Mouse (Mus musculus) c-Kit-positive CD71-negative TER-119-negative erythroid progenitor cells, embryonic 14.5 days (primary cell): Measurements from ENCODE around the gene Birc3.
"Not testable (repeated sequence)": the region's sequence is repeated elsewhere in the genome, so short reads cannot be mapped to it uniquely, and the experiment has no call there.

Experiments used
- DNase-seq: peaks from one replicate; pipeline ENCODE4 v3.0.0-alpha.2; 2013; ENCODE audit warnings: low read depth

Gene Birc3

DNA sequence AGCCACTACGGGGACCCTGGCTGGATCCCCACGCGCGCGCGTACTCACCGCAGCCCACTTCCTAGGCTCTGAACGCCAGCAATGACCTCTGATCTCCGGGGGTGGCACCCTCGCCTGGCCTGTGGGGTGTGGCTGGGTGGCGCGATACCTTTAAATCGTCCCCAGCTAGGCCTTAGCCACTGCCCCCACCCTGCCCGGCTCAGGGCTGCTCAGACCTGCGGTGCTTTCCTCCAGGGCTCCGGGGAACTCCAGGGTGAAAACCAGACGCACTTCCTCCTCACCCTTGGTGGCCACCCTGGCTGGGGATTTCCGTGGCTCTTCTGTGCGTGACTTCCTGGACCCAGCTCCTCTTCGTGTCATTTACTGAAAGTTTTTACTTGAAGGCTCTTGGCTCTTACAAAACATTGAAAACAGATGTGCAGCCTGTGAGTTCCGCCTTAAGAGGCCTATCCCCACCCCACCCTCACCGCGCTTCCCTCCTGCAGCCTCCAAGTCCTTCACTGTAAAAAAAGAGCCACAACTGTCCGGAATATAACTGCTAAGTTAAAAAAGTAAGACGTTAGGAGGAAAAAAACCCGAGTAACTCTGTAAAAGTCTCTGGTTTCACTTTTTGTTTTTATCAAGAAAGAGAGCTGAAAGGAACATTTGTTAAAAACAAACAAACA lies at the start of gene Birc3:
Birc3 (minus strand) TSS at position 412 of the 665 bp plus-strand sequence.
- DNase-seq, result peak; percentile 67

DNA sequence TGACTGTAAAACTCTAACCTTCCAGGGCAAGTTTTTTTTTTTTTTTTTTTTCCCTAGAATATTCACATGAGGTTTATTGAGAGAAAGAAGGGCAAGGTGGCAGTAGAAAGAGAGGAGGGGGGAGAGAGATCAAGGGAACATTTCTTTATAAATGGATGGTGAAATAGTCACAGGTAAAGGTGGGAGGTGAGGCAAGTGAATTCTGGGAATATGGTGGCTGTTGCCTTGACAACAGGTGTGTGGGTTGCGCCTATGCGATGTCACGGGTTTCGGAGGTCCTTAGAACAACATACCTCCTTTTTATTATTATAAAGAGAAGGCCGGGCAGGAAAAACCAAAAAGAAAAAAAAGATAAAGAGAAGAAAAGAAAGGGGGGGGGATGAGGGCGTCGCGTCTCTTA lies 41.9 kb upstream of the Birc3 start:
- no peak for DNase-seq

DNA sequence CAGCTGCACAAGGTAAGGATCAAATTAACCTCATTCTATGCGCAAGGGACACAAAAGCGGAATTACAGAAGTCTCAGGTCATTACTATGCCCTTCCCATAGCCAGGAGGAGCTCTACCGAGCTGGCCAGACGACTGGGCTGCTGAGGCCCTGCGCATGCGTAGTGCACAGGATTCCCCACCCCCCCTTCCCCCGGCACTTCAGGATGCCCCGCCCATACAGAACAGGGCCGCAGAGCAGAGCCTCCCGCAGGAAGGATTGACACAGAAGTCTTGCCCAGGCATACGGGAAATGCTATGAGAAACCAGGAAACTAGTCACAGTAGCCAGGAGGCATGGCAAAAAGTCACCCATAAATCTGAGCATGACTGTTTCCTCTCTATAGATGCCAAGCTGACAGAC lies 41.5 kb upstream of the Birc3 start:
- DNase-seq, result peak; percentile 42

DNA sequence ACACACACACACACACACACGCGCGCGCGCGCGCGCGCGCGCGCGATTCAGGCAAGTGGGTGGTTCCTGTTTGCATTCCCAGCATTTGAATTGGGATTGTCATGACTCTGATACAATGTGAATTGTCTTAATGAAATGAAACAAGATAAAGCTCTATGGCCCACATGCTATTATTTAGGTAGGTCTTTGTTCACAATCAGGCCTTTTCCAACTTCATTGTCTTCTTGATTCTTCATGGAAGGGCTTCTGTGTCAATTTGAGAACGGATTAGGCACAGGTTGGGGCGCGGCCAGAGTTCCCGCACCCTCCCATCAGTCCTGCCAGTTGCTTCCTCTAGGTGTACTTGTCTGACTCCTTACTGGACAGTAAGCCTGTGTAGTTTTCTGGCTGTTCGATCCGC lies 41.0 kb upstream of the Birc3 start:
- no peak for DNase-seq

DNA sequence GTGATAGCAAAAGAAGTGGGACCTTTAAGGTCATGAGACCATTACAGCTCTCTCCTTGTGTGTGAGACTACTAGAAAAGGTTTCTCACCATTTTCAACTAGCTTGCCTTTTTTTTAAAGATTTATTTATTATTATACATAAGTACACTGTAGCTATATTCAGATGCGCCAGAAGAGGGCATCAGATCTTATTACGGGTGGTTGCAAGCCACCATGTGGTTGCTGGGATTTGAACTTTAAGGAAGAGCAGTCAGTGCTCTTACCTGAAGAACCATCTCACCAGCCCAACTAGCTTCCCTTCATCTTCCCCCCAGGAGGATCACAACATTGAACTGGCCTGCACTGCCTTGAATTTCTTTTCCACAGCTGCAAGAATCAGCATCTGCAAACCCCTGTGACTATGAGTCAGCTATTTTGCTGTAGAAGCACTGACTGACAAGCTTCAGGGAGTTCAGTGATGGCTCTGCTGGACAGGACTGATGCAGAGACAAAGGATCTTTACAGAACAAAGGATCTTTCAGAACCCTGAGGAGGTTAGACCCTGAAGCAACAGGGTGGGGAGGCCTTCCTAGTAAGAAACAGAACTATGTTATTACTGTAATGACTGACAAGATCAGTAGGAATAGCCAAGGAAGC lies 34.5 kb upstream of the Birc3 start:
- DNase-seq, result no peak

DNA sequence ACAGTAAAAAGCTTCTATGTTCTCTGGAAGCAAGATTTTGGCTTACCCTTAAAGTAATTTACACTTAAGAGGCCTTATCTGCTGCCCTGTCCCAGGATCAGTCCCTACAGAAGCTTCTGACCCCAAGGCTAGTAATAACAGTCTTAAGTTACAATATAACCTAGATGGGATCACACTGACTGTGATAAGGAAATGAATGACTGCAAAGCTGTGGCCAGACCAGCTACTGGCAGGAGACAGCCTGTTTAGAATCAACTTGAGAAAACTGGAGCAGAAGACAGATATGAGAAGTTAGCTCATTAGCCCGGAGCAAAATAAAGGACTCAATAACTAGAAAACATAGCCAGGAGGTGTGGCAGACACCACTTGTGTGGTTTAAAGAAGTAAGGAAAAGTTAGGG lies 33.6 kb upstream of the Birc3 start:
- no peak for DNase-seq

DNA sequence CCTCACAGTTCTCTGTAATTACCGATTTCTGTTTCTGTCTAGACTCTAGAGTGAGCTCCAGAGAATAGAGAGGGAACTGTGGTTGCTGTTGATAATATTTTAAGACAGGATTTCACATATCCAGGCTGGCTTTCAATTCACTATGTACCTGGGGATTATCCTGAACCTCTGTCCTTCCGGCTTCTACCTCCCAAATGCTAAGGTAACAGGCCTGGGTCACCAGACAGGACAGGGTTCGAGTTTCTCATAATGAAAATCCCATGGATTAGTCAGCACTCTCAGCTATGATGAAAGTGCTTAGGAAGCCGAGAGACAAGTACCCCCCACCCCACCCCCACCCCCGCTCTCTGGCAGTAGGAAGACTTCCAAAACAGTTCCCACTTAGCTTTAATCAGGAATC lies 30.8 kb upstream of the Birc3 start:
- DNase-seq, result no peak

DNA sequence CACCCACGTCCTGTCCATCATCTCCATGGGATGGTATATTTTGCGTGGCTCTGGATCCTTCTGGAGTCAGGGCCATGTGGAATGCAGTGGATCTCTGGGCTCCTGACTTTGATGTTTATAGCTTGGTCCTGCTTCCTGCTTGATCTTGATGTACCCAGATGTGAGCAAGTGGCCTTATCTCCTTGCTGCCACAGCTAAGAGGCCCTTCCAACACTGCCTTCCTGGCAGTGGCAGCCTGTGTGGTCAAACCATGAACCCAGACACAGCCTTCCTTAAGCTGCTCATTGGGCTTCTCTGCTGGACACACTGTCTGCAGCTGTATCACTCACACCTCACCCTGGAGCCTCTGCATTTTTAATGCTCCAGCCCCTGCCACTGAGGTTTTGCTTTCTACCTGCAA lies 30.3 kb upstream of the Birc3 start:
- DNase-seq, result no peak

DNA sequence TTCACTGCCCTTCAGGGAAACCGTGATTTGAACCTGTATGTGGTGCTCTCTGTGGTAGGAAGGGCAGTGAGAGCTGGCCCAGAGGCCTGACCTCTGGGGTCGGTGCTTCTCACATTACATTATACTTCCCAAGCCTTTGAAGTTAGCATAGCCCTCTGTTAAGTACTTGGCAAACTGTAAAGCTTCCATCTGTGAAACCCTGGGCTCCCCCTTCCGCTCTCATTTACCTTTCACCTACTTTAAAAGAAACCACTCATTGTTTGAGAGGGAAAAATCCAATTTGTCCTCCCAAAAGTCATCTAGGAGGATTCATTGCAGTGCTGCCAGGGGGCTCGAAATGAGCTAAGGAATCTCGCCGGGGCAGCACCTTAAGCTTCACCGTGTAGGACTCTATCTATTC lies 29.3 kb upstream of the Birc3 start:
- DNase-seq, result no peak

DNA sequence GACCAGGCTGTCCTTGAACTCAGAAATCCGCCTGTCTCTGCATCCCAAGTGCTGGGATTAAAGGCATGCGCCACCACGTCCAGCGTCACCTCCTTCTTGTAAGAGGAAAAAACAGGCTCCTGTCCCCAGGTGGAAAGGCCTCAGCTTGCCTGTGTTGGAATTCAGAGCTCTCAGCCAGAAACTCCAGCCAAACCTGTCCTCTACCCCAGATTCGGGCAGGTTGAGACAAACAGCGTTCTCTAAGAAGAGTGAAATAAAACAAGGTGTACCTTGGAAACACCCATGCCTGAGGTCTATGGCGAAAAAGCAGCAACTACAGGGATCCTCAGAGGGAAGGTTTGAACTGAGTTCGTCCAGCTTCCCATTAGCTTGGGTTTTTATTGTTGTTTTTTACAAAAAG lies 28.0 kb upstream of the Birc3 start:
- DNase-seq, result no peak

DNA sequence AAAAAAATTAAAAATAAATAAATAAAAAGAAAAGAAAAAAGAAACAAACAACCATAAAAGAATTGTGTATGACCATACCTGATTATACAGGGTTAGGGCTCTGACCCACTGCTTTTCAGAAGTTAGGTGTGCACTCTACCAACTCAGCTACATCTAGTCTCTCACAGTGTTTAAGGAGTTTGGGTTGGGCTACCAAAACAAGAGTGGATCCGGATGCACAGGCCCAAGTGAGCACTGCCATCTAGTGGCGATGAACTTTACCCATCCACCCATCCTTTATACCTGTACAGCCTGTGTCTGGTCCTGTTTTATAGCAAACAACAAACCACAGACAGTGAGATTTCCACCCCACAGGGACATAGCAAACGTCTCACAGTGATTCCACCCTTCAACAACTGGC lies 24.5 kb upstream of the Birc3 start:
- peak; percentile 50 for DNase-seq

DNA sequence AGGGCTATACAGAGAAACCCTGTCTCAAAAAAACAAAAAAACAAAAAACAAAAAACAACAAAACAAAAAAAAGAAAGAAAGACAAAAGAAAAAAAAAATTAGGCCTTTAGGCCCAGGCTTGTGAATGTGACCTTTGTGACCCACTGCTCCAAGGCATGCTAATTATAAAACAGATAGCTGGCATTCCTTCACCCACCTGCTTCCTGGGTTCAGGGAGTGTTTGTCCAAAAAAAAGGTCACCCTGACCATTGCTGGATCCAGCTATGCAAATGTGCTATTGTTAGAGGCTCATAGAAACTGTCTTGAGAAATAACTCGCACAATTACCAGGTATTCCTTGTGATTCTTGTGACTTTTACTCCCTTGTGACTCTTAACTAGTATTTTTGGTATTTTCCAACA lies 18.8 kb upstream of the Birc3 start:
- DNase-seq, result not testable (repeated sequence)

DNA sequence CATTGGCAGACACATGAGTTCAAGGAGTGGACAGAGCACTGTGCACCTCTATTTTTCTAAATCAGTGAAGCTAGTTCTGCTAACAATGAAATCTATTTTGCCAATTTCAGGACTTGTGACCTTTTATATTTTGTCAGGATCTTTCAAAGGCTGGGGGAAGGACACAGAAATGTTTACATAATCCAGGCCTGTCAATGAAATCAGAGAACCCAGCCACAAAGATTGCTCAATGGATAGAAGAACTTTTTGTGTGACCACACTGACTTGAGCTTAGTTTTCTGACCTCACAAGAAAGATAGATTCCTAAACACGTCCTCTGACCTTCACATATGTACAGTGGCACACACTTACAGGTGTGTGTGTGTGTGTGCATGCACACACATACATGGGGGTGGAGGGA lies 18.2 kb upstream of the Birc3 start:
- DNase-seq, result no peak

DNA sequence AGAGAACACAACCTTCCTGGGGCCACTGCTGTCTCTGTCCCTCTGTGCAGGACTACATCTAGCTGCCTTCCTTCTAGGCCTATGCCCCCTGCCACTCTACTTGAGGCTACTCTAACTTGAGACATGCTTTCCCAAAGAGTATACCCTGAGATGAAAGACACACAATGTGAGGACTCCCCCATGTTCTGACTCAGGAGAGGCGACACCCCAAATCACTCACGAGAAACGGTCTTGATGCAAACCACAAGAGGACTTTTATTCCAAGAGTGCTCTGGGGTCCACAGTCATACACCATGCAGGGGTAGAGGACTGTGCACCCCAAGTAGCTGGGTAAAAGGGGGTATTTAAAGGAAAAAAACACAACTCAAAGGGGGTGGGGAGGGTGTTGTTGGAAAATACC lies 11.4 kb upstream of the Birc3 start:
- no peak for DNase-seq

DNA sequence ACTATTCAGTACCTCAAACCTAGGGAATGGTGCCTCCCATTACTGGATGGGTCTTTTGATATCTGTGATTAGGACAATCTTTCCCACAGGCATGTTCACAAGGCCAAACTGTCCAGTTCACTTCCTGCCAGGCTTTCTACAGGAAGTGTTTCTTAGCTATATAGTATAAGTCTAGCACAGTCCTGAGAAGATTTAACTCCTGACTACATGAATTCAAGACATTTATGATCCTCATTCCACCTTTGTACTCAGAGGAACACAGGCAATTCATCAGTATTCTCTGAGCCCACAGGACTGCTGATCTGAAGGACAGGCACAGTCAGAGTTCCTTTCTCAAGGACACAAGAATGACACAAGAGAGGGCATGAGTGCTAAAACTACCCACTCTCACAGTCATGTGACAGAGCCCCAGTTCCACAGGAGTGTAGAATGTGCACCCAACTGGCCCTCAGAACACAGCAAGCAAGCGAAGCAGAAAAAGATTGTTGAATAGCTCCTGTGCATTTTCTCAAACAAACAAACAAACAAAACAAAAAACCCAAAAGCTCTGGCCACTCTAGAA lies 9.4 kb upstream of the Birc3 start:
- no peak for DNase-seq

DNA sequence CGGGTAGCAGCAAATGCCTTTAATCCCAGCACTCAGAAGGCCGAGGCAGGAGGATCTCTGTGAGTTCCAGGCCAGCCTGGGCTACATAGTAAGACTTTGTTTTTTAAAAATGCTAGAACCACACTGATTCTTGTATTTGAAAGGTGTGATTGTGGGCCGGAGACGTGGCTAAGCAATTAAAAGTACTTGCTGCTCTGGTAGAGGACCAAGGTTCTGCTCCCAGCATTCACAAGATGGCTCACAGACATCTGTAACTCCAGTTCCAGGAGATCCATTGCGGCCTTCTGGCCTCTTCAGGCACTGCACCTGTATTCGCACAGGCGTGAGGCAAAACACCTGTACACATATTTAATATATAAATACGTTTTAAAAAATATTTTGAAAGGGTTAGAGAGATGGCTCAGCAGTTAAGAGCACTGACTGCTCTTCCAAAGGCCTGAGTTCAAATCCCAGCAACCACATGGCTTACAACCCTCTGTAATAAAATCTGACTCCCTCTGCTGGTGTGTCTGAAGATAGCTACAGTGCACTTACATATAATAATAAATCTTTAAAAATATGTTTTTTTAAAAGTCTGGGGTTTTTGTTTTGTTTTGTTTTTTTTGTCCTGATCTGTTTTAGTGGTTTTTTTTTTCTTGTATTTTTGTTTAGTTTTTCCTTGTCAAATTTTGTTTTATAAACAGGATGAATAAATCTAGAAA lies 675 bp upstream of the Birc3 start:
- no peak for DNase-seq

DNA sequence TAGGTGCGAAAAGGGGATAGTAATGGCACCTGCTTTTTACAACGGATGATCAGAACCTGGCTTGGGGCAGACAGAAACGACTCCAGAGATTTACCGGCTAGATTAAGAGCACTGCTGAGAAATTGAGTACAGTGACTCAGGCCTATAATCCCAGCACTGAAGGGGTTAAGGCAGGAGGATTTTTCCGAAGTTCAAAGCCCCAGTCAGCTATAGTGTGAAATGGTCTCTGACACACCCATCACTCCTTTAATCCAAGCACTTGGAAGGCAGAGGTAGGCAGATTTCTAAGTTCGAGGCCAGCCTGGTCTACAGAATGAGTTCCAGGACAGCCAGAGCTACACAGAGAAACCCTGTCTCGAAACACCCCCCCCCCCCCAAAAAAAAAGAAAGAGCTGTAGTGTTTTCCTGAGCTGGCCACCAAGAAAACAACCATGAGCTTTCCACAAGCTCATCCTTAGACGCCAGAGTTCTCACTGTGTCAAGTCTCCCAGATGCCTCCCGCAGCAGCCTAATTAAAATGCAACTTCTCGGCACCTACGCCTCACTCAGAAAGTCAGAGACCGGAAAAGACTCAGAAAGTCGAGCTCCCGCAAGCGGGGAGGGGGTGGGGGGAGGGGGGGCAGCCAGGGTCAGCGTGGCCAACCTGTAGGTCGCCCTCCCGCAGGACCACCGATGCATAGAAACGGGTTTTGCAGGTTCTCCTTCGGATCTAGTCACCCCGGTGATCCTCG lies 777 bp downstream of the Birc3 start:
- no peak for DNase-seq

DNA sequence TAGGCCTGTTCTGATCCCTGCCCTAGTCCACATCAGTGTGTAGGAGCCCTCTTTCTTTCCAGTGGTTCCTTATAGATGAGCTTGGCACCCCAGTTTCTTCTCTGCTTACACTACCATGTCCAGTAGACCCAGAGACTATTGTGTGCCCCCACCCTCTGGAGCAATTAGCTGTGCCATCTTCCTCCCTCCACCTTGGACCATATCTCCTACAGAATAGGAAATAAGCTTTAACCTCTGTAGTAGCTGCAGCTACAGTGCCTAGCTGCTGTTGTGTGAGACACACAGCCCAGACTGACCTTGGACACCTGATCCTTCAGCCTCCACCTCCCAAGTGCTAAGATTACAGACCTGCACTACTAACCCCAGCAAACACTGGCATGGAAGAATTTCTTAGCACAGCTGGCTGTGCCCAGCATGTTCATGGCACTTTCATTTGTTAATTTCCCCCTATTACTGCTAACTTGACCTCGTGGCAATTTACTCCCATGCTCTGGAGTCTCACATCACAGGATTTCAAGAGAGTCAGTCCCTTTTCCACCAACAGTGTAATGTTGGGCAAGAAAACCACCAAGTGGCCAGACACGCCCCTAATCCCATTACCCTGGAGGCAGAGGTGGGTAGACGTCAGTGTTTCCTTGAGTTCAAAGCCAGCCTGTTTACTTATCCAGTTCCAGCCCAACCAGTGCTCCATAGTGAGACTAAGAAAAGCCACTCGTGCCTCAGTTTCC lies 1.5 kb downstream of the Birc3 start:
- no peak for DNase-seq

DNA sequence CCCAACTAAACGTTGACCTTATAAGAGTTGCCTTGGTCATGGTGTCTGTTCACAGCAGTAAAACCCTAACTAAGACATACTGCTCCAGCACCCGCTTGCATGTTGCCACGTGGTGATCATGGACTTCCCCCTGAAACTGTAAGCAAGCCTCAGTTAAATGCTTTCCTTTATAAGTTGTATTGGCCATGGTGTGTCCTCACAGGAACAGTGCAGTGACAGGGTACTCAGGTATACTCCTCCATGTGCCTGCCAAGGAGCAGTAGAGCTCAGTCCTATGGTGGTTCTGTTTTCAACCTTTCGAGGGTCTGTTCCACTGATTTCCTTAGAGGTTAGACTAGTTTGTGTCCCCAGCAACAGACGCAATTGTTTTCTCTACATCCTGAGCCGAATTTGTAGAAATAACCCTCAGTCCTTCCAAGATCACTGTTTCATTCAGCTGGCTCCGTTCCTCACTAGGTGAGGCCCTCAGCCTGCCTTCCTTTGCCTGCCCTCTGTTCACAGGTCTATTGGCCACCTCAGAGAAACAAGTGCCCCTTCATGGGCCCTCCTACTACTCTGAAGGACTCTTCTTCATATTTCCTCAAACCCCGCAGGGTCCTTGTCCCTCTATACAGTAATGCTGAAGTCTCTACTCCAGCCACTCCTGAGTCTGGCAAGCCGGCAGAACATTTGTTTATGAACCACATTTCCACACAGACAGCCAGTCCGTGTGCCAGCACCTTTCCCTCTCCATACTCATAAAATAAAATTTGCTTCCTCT lies 2.2 kb downstream of the Birc3 start:
- DNase-seq, result no peak

DNA sequence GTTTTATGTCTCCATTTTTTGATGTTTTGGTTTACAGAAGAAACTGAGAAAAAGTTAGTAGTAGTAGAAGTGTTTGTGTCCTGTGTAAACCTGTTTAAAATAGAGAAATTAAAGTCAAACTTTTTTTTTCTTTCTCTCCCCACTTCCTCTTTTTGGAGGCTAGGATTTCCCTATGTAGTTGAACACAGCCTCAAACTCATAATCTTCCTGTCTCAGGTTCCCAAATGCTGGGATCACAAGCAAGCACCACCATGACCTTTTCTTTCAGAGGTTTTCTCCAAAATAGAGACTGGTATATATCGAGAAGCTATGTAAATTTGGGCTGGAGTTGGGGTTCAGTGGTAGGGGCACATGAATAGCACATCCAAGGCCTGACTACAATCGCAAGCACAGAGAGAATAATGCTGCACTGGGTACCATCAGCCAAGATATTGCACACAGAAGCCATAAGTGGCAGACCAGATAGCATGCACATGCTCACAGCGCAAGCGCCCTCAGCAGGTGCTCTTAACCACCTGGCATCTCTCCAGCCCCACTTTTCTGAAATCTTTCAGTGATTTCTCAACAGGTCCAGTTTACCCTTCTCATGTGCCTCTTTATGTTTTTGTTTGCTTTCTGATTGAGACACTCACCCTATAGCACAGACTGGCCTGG lies 4.0 kb downstream of the Birc3 start:
- DNase-seq, result no peak

DNA sequence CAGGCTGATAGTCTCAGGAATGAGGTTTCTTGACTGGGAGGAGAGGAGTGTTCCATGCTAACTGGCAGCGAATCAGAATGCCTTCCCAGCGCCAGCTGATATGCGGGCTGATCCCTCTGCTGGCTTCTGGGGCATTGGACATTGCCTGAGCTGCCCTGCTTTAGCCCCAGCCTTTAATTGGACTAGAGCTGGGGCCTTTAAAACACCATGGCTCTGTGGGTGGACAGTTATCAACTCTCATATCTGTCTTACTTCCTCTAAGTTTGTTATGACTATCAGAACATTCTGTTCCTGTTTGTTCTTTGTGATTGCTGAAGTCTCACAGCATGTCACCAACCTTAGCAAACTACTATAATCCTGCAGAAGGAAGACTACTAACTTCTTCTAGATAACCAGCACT lies 5.0 kb downstream of the Birc3 start:
- no peak for DNase-seq
